Mouse (Mus musculus): Measurements from ENCODE around the gene Cpm. TPM values are rescaled to one million over a fixed set of nuclear protein-coding genes. Genes with fewer than 3 reads are reported as not detected.

The Cpm gene
- polyA plus RNA-seq, 1 experiment from 2014 or later: 38.3 TPM

GRCm38 (mm10) chr10:117682858-117683733, 53.8 kb downstream of the Cpm start:
- WGBS: 73% methylated on average over 30 of the region's 30 CpGs
- Histone ChIP-seq H3K4me1 (ENCODE audit: control insufficient read depth, insufficient read depth, low read length) (no peaks in the 10 kb centered on the region), H3K36me3 (ENCODE audit: control insufficient read depth, insufficient read depth, low read length) (no peaks in the 10 kb centered on the region), H3K27ac (replicated peaks; ENCODE audit: low read depth, low read length) (no peak overlapping the region), H3K27me3 (ENCODE audit: control insufficient read depth, insufficient read depth, low read length) (no peaks in the 10 kb centered on the region), H3K4me2 (ENCODE audit: low read depth, severe bottlenecking) (no peak overlapping the region), H3K9me3 (ENCODE audit: control insufficient read depth, low read length) (no peaks in the 10 kb centered on the region), H3K4me3 (ENCODE audit: low read depth, low read length) (no peak overlapping the region), H3K9ac (ENCODE audit: low read length) (no peak overlapping the region)
- ATAC-seq (ENCODE audit: insufficient number of reproducible peaks, low FRiP score, low TSS enrichment, low read depth) (no peak), DNase-seq (ENCODE audit: low spot score) (no peak)

GRCm38 (mm10) chr10:117683734-117684037, 54.4 kb downstream of the Cpm start:
- Histone ChIP-seq H3K4me2 (ENCODE audit: low read depth, severe bottlenecking) (no peak overlapping the region), H3K4me1 (ENCODE audit: control insufficient read depth, insufficient read depth, low read length) (no peaks in the 10 kb centered on the region), H3K9ac (ENCODE audit: low read length) (no peak overlapping the region), H3K4me3 (ENCODE audit: low read depth, low read length) (no peak overlapping the region), H3K27ac (replicated peaks; ENCODE audit: low read depth, low read length) (no peak overlapping the region), H3K27me3 (ENCODE audit: control insufficient read depth, insufficient read depth, low read length) (no peaks in the 10 kb centered on the region), H3K9me3 (ENCODE audit: control insufficient read depth, low read length) (no peaks in the 10 kb centered on the region), H3K36me3 (ENCODE audit: control insufficient read depth, insufficient read depth, low read length) (0 out of 2 replicates have a peak, but pooled peaks cover 3% of the 10 kb centered on the region)
- no peak for DNase-seq (ENCODE audit: low spot score)
- WGBS: 92% methylated on average over 9 of the region's 9 CpGs
- no peak for ATAC-seq (ENCODE audit: insufficient number of reproducible peaks, low FRiP score, low TSS enrichment, low read depth)

- H3K4me3 ChIP-seq (ENCODE audit: low read depth, low read length): no peak overlapping the region
- 89% methylated on average over 19 of the region's 19 CpGs for WGBS
- no peaks in the 10 kb centered on the region for H3K9me3 ChIP-seq (ENCODE audit: control insufficient read depth, low read length)
- ATAC-seq (ENCODE audit: insufficient number of reproducible peaks, low FRiP score, low TSS enrichment, low read depth) (no peak), DNase-seq (ENCODE audit: low spot score) (no peak)
- H3K4me1 ChIP-seq (ENCODE audit: control insufficient read depth, insufficient read depth, low read length): no peaks in the 10 kb centered on the region
- no peak overlapping the region for H3K4me2 ChIP-seq (ENCODE audit: low read depth, severe bottlenecking)
- no peak overlapping the region for H3K27ac ChIP-seq (replicated peaks; ENCODE audit: low read depth, low read length)
- no peak overlapping the region for H3K9ac ChIP-seq (ENCODE audit: low read length)
- H3K36me3 ChIP-seq (ENCODE audit: control insufficient read depth, insufficient read depth, low read length): 0 out of 2 replicates have a peak, but pooled peaks cover 5% of the 10 kb centered on the region
- no peaks in the 10 kb centered on the region for H3K27me3 ChIP-seq (ENCODE audit: control insufficient read depth, insufficient read depth, low read length)
Measured at GRCm38 (mm10) chr10:117684298-117685170, 55.2 kb downstream of the Cpm start.

GRCm38 (mm10) chr10:117685171-117685848, 56.0 kb downstream of the Cpm start:
- H3K4me2 ChIP-seq (ENCODE audit: low read depth, severe bottlenecking): no peak overlapping the region
- WGBS: 93% methylated on average over 15 of the region's 15 CpGs
- H3K4me3 ChIP-seq (ENCODE audit: low read depth, low read length): no peak overlapping the region
- H3K27me3 ChIP-seq (ENCODE audit: control insufficient read depth, insufficient read depth, low read length): no peaks in the 10 kb centered on the region
- ATAC-seq (ENCODE audit: insufficient number of reproducible peaks, low FRiP score, low TSS enrichment, low read depth) (no peak), DNase-seq (ENCODE audit: low spot score) (no peak)
- H3K4me1 ChIP-seq (ENCODE audit: control insufficient read depth, insufficient read depth, low read length): no peaks in the 10 kb centered on the region
- H3K36me3 ChIP-seq (ENCODE audit: control insufficient read depth, insufficient read depth, low read length): peaks cover 8% of the 10 kb centered on the region
- H3K27ac ChIP-seq (replicated peaks; ENCODE audit: low read depth, low read length): no peak overlapping the region
- H3K9me3 ChIP-seq (ENCODE audit: control insufficient read depth, low read length): no peaks in the 10 kb centered on the region
- H3K9ac ChIP-seq (ENCODE audit: low read length): no peak overlapping the region

- H3K36me3 ChIP-seq (ENCODE audit: control insufficient read depth, insufficient read depth, low read length): peaks cover 11% of the 10 kb centered on the region
- no peak overlapping the region for H3K4me3 ChIP-seq (ENCODE audit: low read depth, low read length)
- no peaks in the 10 kb centered on the region for H3K27me3 ChIP-seq (ENCODE audit: control insufficient read depth, insufficient read depth, low read length)
- no peak overlapping the region for H3K27ac ChIP-seq (replicated peaks; ENCODE audit: low read depth, low read length)
- DNase-seq (ENCODE audit: low spot score) (no peak), ATAC-seq (ENCODE audit: insufficient number of reproducible peaks, low FRiP score, low TSS enrichment, low read depth) (no peak)
- 94% methylated on average over 13 of the region's 13 CpGs for WGBS
- H3K4me1 ChIP-seq (ENCODE audit: control insufficient read depth, insufficient read depth, low read length): no peaks in the 10 kb centered on the region
- no peak overlapping the region for H3K4me2 ChIP-seq (ENCODE audit: low read depth, severe bottlenecking)
- no peaks in the 10 kb centered on the region for H3K9me3 ChIP-seq (ENCODE audit: control insufficient read depth, low read length)
- H3K9ac ChIP-seq (ENCODE audit: low read length): no peak overlapping the region
Measured at GRCm38 (mm10) chr10:117685849-117686591, 56.7 kb downstream of the Cpm start.

GRCm38 (mm10) chr10:117687018-117687417, 57.7 kb downstream of the Cpm start:
- Histone ChIP-seq H3K4me2 (ENCODE audit: low read depth, severe bottlenecking) (no peak overlapping the region), H3K4me3 (ENCODE audit: low read depth, low read length) (no peak overlapping the region), H3K4me1 (ENCODE audit: control insufficient read depth, insufficient read depth, low read length) (no peaks in the 10 kb centered on the region), H3K9ac (ENCODE audit: low read length) (no peak overlapping the region), H3K9me3 (ENCODE audit: control insufficient read depth, low read length) (no peaks in the 10 kb centered on the region), H3K27ac (replicated peaks; ENCODE audit: low read depth, low read length) (no peak overlapping the region), H3K36me3 (ENCODE audit: control insufficient read depth, insufficient read depth, low read length) (peaks cover 11% of the 10 kb centered on the region), H3K27me3 (ENCODE audit: control insufficient read depth, insufficient read depth, low read length) (no peaks in the 10 kb centered on the region)
- ATAC-seq (ENCODE audit: insufficient number of reproducible peaks, low FRiP score, low TSS enrichment, low read depth): no peak
- WGBS: 70% methylated on average over 3 of the region's 3 CpGs
- no peak for DNase-seq (ENCODE audit: low spot score)

- Histone ChIP-seq H3K4me3 (ENCODE audit: low read depth, low read length) (no peak overlapping the region), H3K27ac (replicated peaks; ENCODE audit: low read depth, low read length) (no peak overlapping the region), H3K9ac (ENCODE audit: low read length) (no peak overlapping the region), H3K27me3 (ENCODE audit: control insufficient read depth, insufficient read depth, low read length) (no peaks in the 10 kb centered on the region), H3K4me1 (ENCODE audit: control insufficient read depth, insufficient read depth, low read length) (no peaks in the 10 kb centered on the region), H3K4me2 (ENCODE audit: low read depth, severe bottlenecking) (no peak overlapping the region), H3K9me3 (ENCODE audit: control insufficient read depth, low read length) (no peaks in the 10 kb centered on the region), H3K36me3 (ENCODE audit: control insufficient read depth, insufficient read depth, low read length) (peaks cover 14% of the 10 kb centered on the region)
- 90% methylated on average over 7 of the region's 7 CpGs for WGBS
- DNase-seq (ENCODE audit: low spot score): no peak
- ATAC-seq (ENCODE audit: insufficient number of reproducible peaks, low FRiP score, low TSS enrichment, low read depth): no peak
Measured at GRCm38 (mm10) chr10:117687577-117687976, 58.3 kb downstream of the Cpm start.

Measured in limb, embryonic 11.5 days (tissue).